Mouse (Mus musculus) lung, adult 2 months (tissue): Measurements from ENCODE around the gene Cxcr6.

Experiments
- CTCF ChIP-seq: fragments of 200-500 bp; IDR thresholded peaks from 2 replicates; pipeline ENCODE4 v1.5.1; 2011; ENCODE audit warnings: mild to moderate bottlenecking, low read length, control low read depth; ENCODE audit not compliant: insufficient read depth
- POLR2A ChIP-seq: fragments of 200-500 bp; IDR thresholded peaks from 2 replicates; pipeline ENCODE4 v1.6.1; 2011; ENCODE audit warnings: low read depth, mild to moderate bottlenecking, control low read depth, low read length, borderline replicate concordance; ENCODE audit errors: extremely low read depth

DNA sequence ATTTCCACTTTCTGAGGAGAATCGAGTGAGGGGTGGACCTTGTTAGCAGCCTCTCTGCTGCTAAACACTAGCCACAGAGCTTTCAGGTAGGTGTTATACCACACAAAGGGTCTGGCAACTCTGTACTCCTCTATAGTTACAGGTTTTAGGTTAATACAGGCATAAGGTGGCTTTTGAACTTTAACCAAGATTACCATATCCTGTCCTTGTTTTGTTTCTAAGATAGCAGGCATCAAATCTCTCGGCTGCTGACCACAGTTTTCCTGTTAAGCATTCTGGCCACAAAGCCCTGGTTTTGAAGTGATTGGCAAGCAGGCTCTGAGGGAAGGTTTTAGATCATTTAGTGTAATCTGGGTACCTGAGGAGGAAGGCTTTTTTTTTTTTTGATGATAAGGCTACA is 8.1 kb downstream of the Cxcr6 start:
- no peak for TF ChIP-seq CTCF
- TF ChIP-seq POLR2A, result no peak
